Mouse (Mus musculus): ENCODE data around the gene Gm17387. TPM values are rescaled to one million over a fixed set of nuclear protein-coding genes. Genes with fewer than 3 reads are reported as not detected.

The Gm17387 gene
- polyA plus RNA-seq, 1 experiment from 2014 or later: not detected

- peaks cover 11% of the 10 kb centered on the region for H3K4me1 ChIP-seq (ENCODE audit: insufficient read depth)
- 87% methylated on average over 1 of the region's 1 CpGs for WGBS (ENCODE audit: insufficient replicate concordance)
- H3K36me3 ChIP-seq (replicated peaks; ENCODE audit: insufficient read depth, low read length): no peaks in the 10 kb centered on the region
- no peak overlapping the region for H3K4me3 ChIP-seq (ENCODE audit: low read depth, low read length)
- H3K4me2 ChIP-seq (ENCODE audit: low read depth, low read length): no peak overlapping the region
- no peak for ATAC-seq
- H3K9ac ChIP-seq (replicated peaks): no peak overlapping the region
- no peak overlapping the region for H3K27ac ChIP-seq (ENCODE audit: low read depth)
- TF ChIP-seq CTCF (IDR thresholded peaks at IDR 0.05; ENCODE audit: low read depth) (no peak), EP300 (IDR thresholded peaks at IDR 0.05; ENCODE audit: low read depth) (no peak)
- H3K27me3 ChIP-seq (ENCODE audit: insufficient read depth, low read length): peaks cover 39% of the 10 kb centered on the region
- no peak for DNase-seq
- H3K9me3 ChIP-seq (ENCODE audit: low read length): no peaks in the 10 kb centered on the region
These were observed 28.6 kb downstream of the Gm17387 start for GRCm38 (mm10) chr7:141057541-141057940.

- ATAC-seq: no peak
- no peak for TF ChIP-seq CTCF (IDR thresholded peaks at IDR 0.05; ENCODE audit: low read depth)
- no peak for TF ChIP-seq EP300 (IDR thresholded peaks at IDR 0.05; ENCODE audit: low read depth)
These were observed 29.8 kb downstream of the Gm17387 start for GRCm38 (mm10) chr7:141058601-141059341.

GRCm38 (mm10) chr7:141059929-141060328 is 31.0 kb downstream of the Gm17387 start:
- WGBS (ENCODE audit: insufficient replicate concordance): 57% methylated on average over 2 of the region's 2 CpGs
- ATAC-seq: no peak
- no peak overlapping the region for H3K27ac ChIP-seq (ENCODE audit: low read depth)
- no peaks in the 10 kb centered on the region for H3K36me3 ChIP-seq (replicated peaks; ENCODE audit: insufficient read depth, low read length)
- H3K9ac ChIP-seq (replicated peaks): no peak overlapping the region
- no peak for DNase-seq
- no peak overlapping the region for H3K4me2 ChIP-seq (ENCODE audit: low read depth, low read length)
- no peak for TF ChIP-seq CTCF (IDR thresholded peaks at IDR 0.05; ENCODE audit: low read depth)
- no peak for TF ChIP-seq EP300 (IDR thresholded peaks at IDR 0.05; ENCODE audit: low read depth)
- peaks cover 45% of the 10 kb centered on the region for H3K27me3 ChIP-seq (ENCODE audit: insufficient read depth, low read length)
- no peaks in the 10 kb centered on the region for H3K9me3 ChIP-seq (ENCODE audit: low read length)
- H3K4me1 ChIP-seq (ENCODE audit: insufficient read depth): peaks cover 24% of the 10 kb centered on the region
- peak overlapping the region; percentile 40; the same call in 1 of the 2 replicates for H3K4me3 ChIP-seq (ENCODE audit: low read depth, low read length)

More at GRCm38 (mm10) chr7:141058601-141059341, 29.8 kb downstream of the Gm17387 start:
- DNase-seq: no peak
- Histone ChIP-seq H3K4me2 (ENCODE audit: low read depth, low read length) (no peak overlapping the region), H3K27ac (ENCODE audit: low read depth) (no peak overlapping the region), H3K4me3 (ENCODE audit: low read depth, low read length) (no peak overlapping the region), H3K9me3 (ENCODE audit: low read length) (no peaks in the 10 kb centered on the region), H3K9ac (replicated peaks) (no peak overlapping the region), H3K36me3 (replicated peaks; ENCODE audit: insufficient read depth, low read length) (no peaks in the 10 kb centered on the region), H3K4me1 (ENCODE audit: insufficient read depth) (peaks cover 14% of the 10 kb centered on the region), H3K27me3 (ENCODE audit: insufficient read depth, low read length) (peaks cover 45% of the 10 kb centered on the region)
- 59% methylated on average over 14 of the region's 14 CpGs for WGBS (ENCODE audit: insufficient replicate concordance)

- ATAC-seq (peak; percentile 59), DNase-seq (peak; percentile 59)
- Histone ChIP-seq H3K36me3 (replicated peaks; ENCODE audit: insufficient read depth, low read length) (no peaks in the 10 kb centered on the region), H3K9me3 (ENCODE audit: low read length) (no peaks in the 10 kb centered on the region), H3K9ac (replicated peaks) (no peak within 1 kb of the TSS), H3K27ac (ENCODE audit: low read depth) (no peak within 1 kb of the TSS), H3K4me3 (ENCODE audit: low read depth, low read length) (peak within 1 kb of the TSS; percentile 40), H3K4me1 (ENCODE audit: insufficient read depth) (peaks cover 24% of the 10 kb centered on the region), H3K27me3 (ENCODE audit: insufficient read depth, low read length) (peaks cover 45% of the 10 kb centered on the region), H3K4me2 (ENCODE audit: low read depth, low read length) (peak within 1 kb of the TSS; percentile 74)
- 3% methylated on average over 54 of the region's 72 CpGs for WGBS (ENCODE audit: insufficient replicate concordance)
- TF ChIP-seq CTCF (IDR thresholded peaks at IDR 0.05; ENCODE audit: low read depth) (no peak), EP300 (IDR thresholded peaks at IDR 0.05; ENCODE audit: low read depth) (no peak)
These were observed 31.7 kb downstream of the Gm17387 start, which contains the start of gene B4galnt4 for GRCm38 (mm10) chr7:141060426-141061242. TSS of gene B4galnt4 (plus strand) at chr7:141061104.

GRCm38 (mm10) chr7:141061269-141061692 is 32.4 kb downstream of the Gm17387 start:
- Histone ChIP-seq H3K9ac (replicated peaks) (no peak overlapping the region), H3K4me2 (ENCODE audit: low read depth, low read length) (peak overlapping the region; percentile 74), H3K36me3 (replicated peaks; ENCODE audit: insufficient read depth, low read length) (no peaks in the 10 kb centered on the region), H3K4me3 (ENCODE audit: low read depth, low read length) (peak overlapping the region; percentile 40), H3K27me3 (ENCODE audit: insufficient read depth, low read length) (peaks cover 45% of the 10 kb centered on the region), H3K9me3 (ENCODE audit: low read length) (no peaks in the 10 kb centered on the region), H3K27ac (ENCODE audit: low read depth) (no peak overlapping the region), H3K4me1 (ENCODE audit: insufficient read depth) (peaks cover 24% of the 10 kb centered on the region)
- peak; percentile 16; the same call in 1 of the 2 replicates for ATAC-seq
- TF ChIP-seq CTCF (IDR thresholded peaks at IDR 0.05; ENCODE audit: low read depth) (no peak), EP300 (IDR thresholded peaks at IDR 0.05; ENCODE audit: low read depth) (no peak)
- DNase-seq: no peak
- 6% methylated on average over 37 of the region's 37 CpGs for WGBS (ENCODE audit: insufficient replicate concordance)

- no peak overlapping the region for H3K4me2 ChIP-seq (ENCODE audit: low read depth, low read length)
- TF ChIP-seq EP300 (IDR thresholded peaks at IDR 0.05; ENCODE audit: low read depth) (no peak), CTCF (IDR thresholded peaks at IDR 0.05; ENCODE audit: low read depth) (no peak)
- no peaks in the 10 kb centered on the region for H3K36me3 ChIP-seq (replicated peaks; ENCODE audit: insufficient read depth, low read length)
- H3K9me3 ChIP-seq (ENCODE audit: low read length): no peaks in the 10 kb centered on the region
- WGBS (ENCODE audit: insufficient replicate concordance): 42% methylated on average over 7 of the region's 7 CpGs
- DNase-seq: no peak
- no peak for ATAC-seq
- H3K9ac ChIP-seq (replicated peaks): no peak overlapping the region
- peaks cover 45% of the 10 kb centered on the region for H3K27me3 ChIP-seq (ENCODE audit: insufficient read depth, low read length)
- H3K4me1 ChIP-seq (ENCODE audit: insufficient read depth): peaks cover 24% of the 10 kb centered on the region
- no peak overlapping the region for H3K4me3 ChIP-seq (ENCODE audit: low read depth, low read length)
- no peak overlapping the region for H3K27ac ChIP-seq (ENCODE audit: low read depth)
These were observed 33.6 kb downstream of the Gm17387 start for GRCm38 (mm10) chr7:141062525-141062924.

All from liver, postnatal 0 days (tissue).